Mouse (Mus musculus) heart, adult 2 months (tissue): ENCODE results near the gene Rhbdl1. TPM values are rescaled to one million over a fixed set of nuclear protein-coding genes. Genes with fewer than 3 reads are reported as not detected.

ENCODE experiments used
- DNase-seq, 2 experiments: peaks; one replicate each; pipeline ENCODE4 v3.0.0; 2021
- H3K27ac ChIP-seq: fragments of 200-600 bp; 2 replicates; pipeline ENCODE4 v1.8.1; 2022
- H3K27me3 ChIP-seq: fragments of 200-500 bp; 2 replicates; pipeline ENCODE4 v1.6.1; 2012; ENCODE audit warnings: mild to moderate bottlenecking, low read length, inconsistent platforms, mixed read lengths; ENCODE audit not compliant: control insufficient read depth, insufficient read depth
- H3K36me3 ChIP-seq: fragments of 200-500 bp; 2 replicates; pipeline ENCODE4 v1.6.1; 2012; ENCODE audit warnings: low read length, inconsistent platforms; ENCODE audit not compliant: control insufficient read depth, insufficient read depth
- H3K4me1 ChIP-seq: fragments of 200-500 bp; 2 replicates; pipeline ENCODE4 v1.6.1; 2011; ENCODE audit warnings: low read length; ENCODE audit not compliant: control insufficient read depth, insufficient read depth
- H3K4me3 ChIP-seq: fragments of 200-600 bp; 2 replicates; pipeline ENCODE4 v1.8.1; 2022
- H3K79me2 ChIP-seq: fragments of 200-500 bp; replicated peaks from 2 replicates; pipeline ENCODE4 v1.6.1; 2012; ENCODE audit warnings: mild to moderate bottlenecking, inconsistent platforms, low read length, moderate library complexity, mixed read lengths; ENCODE audit not compliant: control insufficient read depth, insufficient read depth
- H3K9ac ChIP-seq: fragments of 200-500 bp; 2 replicates; pipeline ENCODE4 v1.6.1; 2012; ENCODE audit warnings: low read depth, mild to moderate bottlenecking, control low read depth, inconsistent platforms, low read length, mixed read lengths
- CTCF ChIP-seq: fragments of 200-600 bp; IDR thresholded peaks from 2 replicates; pipeline ENCODE4 v1.8.1; 2022; ENCODE audit warnings: antibody characterized with exemption, mild to moderate bottlenecking, moderate library complexity
- EP300 ChIP-seq: fragments of 200-500 bp; IDR thresholded peaks from 2 replicates; pipeline ENCODE4 v1.6.1; 2011; ENCODE audit warnings: low read depth, low read length, control low read depth; ENCODE audit not compliant: insufficient read depth
- POLR2A ChIP-seq: fragments of 200-500 bp; IDR thresholded peaks from 2 replicates; pipeline ENCODE4 v1.6.1; 2011; ENCODE audit warnings: mild to moderate bottlenecking, low read depth, low read length, control low read depth; ENCODE audit not compliant: insufficient read depth
- WGBS: fragments of 180-500 bp; shearing (Covaris S2); methylation state at CpG from one replicate; pipeline ENCODE4 v1.1.7; 2018; 5-methylcytosine and 5-hydroxymethylcytosine counted together
- intact Hi-C: fragments of 180-260 bp; cut with DNase I; formaldehyde crosslinking; loops from one replicate; pipeline ENCODE4 v1.15.1; 2025
- long read RNA-seq: library from polyadenylated mRNA; stranded (forward); transcript quantifications from one replicate; pipeline ENCODE4 v2.0.0, GENCODE M21; 2021
- polyA plus RNA-seq: library from polyadenylated mRNA; depleted of rRNA; stranded (reverse); fragments of >200 nt; gene quantifications from 2 replicates; pipeline ENCODE4 v1.2.3, GENCODE M21; 2012; rRNA removed
- total RNA-seq, 2 experiments: library from RNA; stranded (reverse); gene quantifications; 2 replicates each; pipeline ENCODE4 v1.2.3; 2021

Gene Rhbdl1
- total RNA-seq: under 1 TPM; 0.55 to 0.82 TPM
- polyA plus RNA-seq: 3.8 and 4.9 TPM in 2 replicates
- long read RNA-seq, partial matches to known transcripts: 1 of 2 reads
- long read RNA-seq, other reads (novel, unspliced or antisense): 1 of 2 reads

GRCm38 (mm10) chr17:25837076-25837410 is at the start of gene Rhbdl1:
Gene Rhbdl1, minus strand, starts transcription at chr17:25837295.
- no peak for TF ChIP-seq CTCF
- peak; percentile 71 for TF ChIP-seq POLR2A
- peak; percentile 51; the same call in 1 of the 2 replicates for TF ChIP-seq EP300

DNA sequence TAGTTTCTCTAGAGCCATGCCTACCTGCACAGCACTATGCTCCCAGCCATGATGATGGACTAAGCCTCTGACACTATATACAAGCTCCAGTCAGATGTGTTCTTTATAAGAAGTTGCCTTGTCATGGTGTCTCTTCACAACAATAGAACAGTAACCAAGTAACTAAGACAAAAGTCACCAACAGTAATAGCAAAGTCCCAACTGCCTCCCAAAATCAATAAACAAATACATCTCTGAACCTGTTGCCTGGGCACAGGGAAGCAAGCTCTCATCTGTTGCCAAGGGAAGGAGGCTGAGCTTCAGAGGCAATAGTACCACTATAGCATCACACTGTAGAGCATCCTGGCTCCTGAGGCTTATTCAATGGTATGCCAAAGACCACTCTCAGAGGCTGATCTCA is 49.7 kb upstream of the Rhbdl1 start:
- TF ChIP-seq CTCF: no peak
- TF ChIP-seq EP300: no peak
- TF ChIP-seq POLR2A: no peak
- no peaks in the 10 kb centered on the region for H3K4me1 ChIP-seq
- no peaks in the 10 kb centered on the region for H3K79me2 ChIP-seq
- H3K36me3 ChIP-seq: no peaks in the 10 kb centered on the region
- no peak for DNase-seq
- H3K9ac ChIP-seq: no peak overlapping the region
- H3K27ac ChIP-seq: no peak overlapping the region
- H3K27me3 ChIP-seq: no peaks in the 10 kb centered on the region
- intact Hi-C loops: no loop called here
- H3K4me3 ChIP-seq: no peak overlapping the region

More at GRCm38 (mm10) chr17:25837076-25837410, at the start of gene Rhbdl1:
- 5% methylated on average over 29 of the region's 29 CpGs for WGBS
- intact Hi-C loops: no loop called here
- DNase-seq: peak; percentile 76 to 84
- Histone ChIP-seq H3K27ac (peak within 1 kb of the TSS; percentile 73), H3K79me2 (peaks cover 2% of the 10 kb centered on the region), H3K4me1 (peaks cover 18% of the 10 kb centered on the region), H3K27me3 (no peaks in the 10 kb centered on the region), H3K9ac (peak within 1 kb of the TSS; percentile 59), H3K4me3 (peak within 1 kb of the TSS; percentile 40), H3K36me3 (no peaks in the 10 kb centered on the region)

DNA sequence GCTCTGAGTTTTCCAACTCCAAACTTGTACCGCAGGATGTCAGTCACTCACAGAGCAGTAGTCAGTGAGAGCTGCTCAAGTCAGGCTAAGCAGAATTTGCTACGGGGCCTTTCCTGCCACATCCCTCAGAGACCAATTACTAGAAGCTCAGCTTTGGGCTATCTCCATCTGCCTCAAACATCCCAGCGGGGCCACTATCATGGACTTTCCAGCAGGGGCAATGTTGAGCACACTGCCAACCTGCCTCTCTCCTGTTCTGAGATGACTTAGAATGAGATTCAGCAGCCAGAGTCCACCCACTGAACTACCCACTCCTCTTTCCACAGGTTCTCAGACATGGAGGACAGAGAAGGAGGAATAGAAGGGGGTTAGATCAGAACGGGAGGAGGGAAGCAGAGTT is 48.5 kb upstream of the Rhbdl1 start:
- TF ChIP-seq CTCF (peak; percentile 55), EP300 (no peak)
- Histone ChIP-seq H3K4me1 (no peaks in the 10 kb centered on the region), H3K27ac (no peak overlapping the region), H3K79me2 (no peaks in the 10 kb centered on the region), H3K9ac (no peak overlapping the region), H3K36me3 (no peaks in the 10 kb centered on the region), H3K4me3 (no peak overlapping the region), H3K27me3 (no peaks in the 10 kb centered on the region)
- intact Hi-C loops: no loop called here
- no peak for DNase-seq
- 64% methylated on average over 4 of the region's 4 CpGs for WGBS

DNA sequence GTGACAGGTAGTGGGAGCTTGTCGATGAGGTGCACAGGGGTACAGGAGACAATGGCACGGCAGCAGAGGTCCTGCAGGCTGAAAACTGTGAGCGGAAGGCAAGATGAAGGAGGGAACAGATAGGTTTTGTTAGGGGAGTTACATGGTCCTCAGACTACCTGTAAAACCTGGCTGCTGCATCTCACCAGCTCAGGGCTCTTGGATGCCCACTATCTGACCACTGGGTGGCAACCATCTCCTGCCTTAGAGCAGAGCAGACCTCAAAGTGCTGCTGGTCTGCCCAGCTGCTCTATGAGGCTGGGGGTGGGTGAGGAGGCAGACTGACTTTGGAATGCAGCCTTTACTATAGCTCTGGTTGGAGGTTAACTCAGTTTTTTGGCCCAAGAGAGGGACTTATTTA is 46.7 kb upstream of the Rhbdl1 start:
- no peaks in the 10 kb centered on the region for H3K36me3 ChIP-seq
- no peak overlapping the region for H3K9ac ChIP-seq
- H3K27ac ChIP-seq: no peak overlapping the region
- no peak overlapping the region for H3K4me3 ChIP-seq
- WGBS: 88% methylated on average over 3 of the region's 3 CpGs
- TF ChIP-seq CTCF: no peak
- TF ChIP-seq EP300: no peak
- no peak for TF ChIP-seq POLR2A
- H3K4me1 ChIP-seq: no peaks in the 10 kb centered on the region
- H3K79me2 ChIP-seq: no peaks in the 10 kb centered on the region
- intact Hi-C loops: no loop called here
- DNase-seq: no peak
- no peaks in the 10 kb centered on the region for H3K27me3 ChIP-seq

DNA sequence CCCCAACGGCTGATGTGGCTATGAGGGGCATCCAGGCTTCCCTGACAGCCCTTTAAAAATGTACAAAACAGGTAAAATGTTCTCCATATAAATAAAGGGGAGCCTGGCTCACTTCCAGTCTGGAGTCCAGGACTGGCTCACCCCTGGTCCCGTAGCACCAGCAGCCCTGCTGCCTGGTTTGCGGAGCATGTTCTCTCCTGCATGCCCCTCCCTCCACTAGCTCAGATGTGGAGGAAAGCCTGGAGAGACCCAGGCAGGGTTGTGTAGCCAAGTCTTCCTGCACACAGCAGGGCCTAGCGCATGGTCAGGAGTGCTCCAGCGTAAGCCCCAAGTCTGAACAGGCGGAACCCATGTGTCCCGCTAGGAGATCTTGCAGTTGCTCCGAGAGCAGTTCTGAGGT is 46.2 kb upstream of the Rhbdl1 start:
- TF ChIP-seq EP300 (no peak), CTCF (no peak)
- Histone ChIP-seq H3K27me3 (no peaks in the 10 kb centered on the region), H3K27ac (no peak overlapping the region), H3K4me1 (no peaks in the 10 kb centered on the region), H3K9ac (no peak overlapping the region), H3K4me3 (no peak overlapping the region), H3K36me3 (no peaks in the 10 kb centered on the region), H3K79me2 (no peaks in the 10 kb centered on the region)
- intact Hi-C loops: no loop called here
- 91% methylated on average over 8 of the region's 8 CpGs for WGBS
- DNase-seq: no peak

GRCm38 (mm10) chr17:25882306-25882705 is 45.2 kb upstream of the Rhbdl1 start:
- H3K79me2 ChIP-seq: no peaks in the 10 kb centered on the region
- no peaks in the 10 kb centered on the region for H3K27me3 ChIP-seq
- WGBS: 67% methylated on average over 5 of the region's 5 CpGs
- H3K4me1 ChIP-seq: no peaks in the 10 kb centered on the region
- no peak overlapping the region for H3K9ac ChIP-seq
- no peak for DNase-seq
- no peak overlapping the region for H3K4me3 ChIP-seq
- intact Hi-C loops: no loop called here
- no peak overlapping the region for H3K27ac ChIP-seq
- H3K36me3 ChIP-seq: no peaks in the 10 kb centered on the region
- TF ChIP-seq EP300 (no peak), CTCF (no peak), POLR2A (no peak)

DNA sequence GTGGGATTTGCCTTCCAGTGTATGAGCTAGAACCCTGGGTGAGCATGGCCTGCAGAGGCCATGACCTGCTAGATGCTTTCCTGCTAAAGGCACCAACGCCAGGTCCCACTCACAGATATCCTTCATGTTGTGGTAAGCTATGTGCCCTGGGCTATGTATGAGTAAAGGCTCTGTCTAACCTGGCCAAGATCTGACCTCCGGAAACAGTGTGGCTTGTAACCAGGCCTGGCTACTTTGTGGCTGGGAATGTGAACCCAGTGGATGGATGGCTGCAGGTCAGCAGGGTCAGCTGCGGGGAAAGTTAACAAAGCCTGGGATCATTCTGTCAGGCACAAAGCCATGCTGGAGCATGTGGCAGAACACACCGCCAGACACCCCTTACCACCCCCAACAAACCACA is 44.6 kb upstream of the Rhbdl1 start:
- no peaks in the 10 kb centered on the region for H3K4me1 ChIP-seq
- H3K9ac ChIP-seq: no peak overlapping the region
- TF ChIP-seq EP300: no peak
- TF ChIP-seq POLR2A: no peak
- TF ChIP-seq CTCF: no peak
- H3K36me3 ChIP-seq: no peaks in the 10 kb centered on the region
- WGBS: 82% methylated on average over 4 of the region's 4 CpGs
- H3K27me3 ChIP-seq: no peaks in the 10 kb centered on the region
- no peaks in the 10 kb centered on the region for H3K79me2 ChIP-seq
- H3K27ac ChIP-seq: no peak overlapping the region
- H3K4me3 ChIP-seq: no peak overlapping the region
- DNase-seq: no peak
- intact Hi-C loops: no loop called here
